Mouse (Mus musculus) liver, embryonic 12.5 days (tissue): Measurements from ENCODE around the gene Cyb5d1. TPM values are rescaled to one million over a fixed set of nuclear protein-coding genes. Genes with fewer than 3 reads are reported as not detected.
"Not testable (repeated sequence)": the region's sequence is repeated elsewhere in the genome, so short reads cannot be mapped to it uniquely, and the experiment has no call there.

ENCODE experiments used
- ATAC-seq: fragments of 200-750 bp; cut with Nextera tagmentation; 2 replicates; pipeline ENCODE4 v1.8.0; 2017; ENCODE audit warnings: moderate number of reproducible peaks, mild to moderate bottlenecking, moderate library complexity
- H3K27ac ChIP-seq: fragments of 300-500 bp; sonication (generic); 2 replicates; pipeline ENCODE4 v1.5.1; 2016; ENCODE audit warnings: mild to moderate bottlenecking
- H3K27me3 ChIP-seq: fragments of 300-500 bp; sonication (generic); replicated peaks from 2 replicates; pipeline ENCODE4 v1.6.1; 2016; ENCODE audit warnings: mild to moderate bottlenecking, moderate library complexity
- H3K36me3 ChIP-seq: fragments of 300-500 bp; sonication (generic); 2 replicates; pipeline ENCODE4 v1.6.1; 2016; ENCODE audit warnings: mild to moderate bottlenecking, moderate library complexity
- H3K4me1 ChIP-seq: fragments of 300-500 bp; sonication (generic); 2 replicates; pipeline ENCODE4 v1.6.1; 2016
- H3K4me2 ChIP-seq: fragments of 300-500 bp; sonication (generic); 2 replicates; pipeline ENCODE4 v1.6.1; 2016; ENCODE audit warnings: mild to moderate bottlenecking, moderate library complexity
- H3K4me3 ChIP-seq: fragments of 300-500 bp; sonication (generic); 2 replicates; pipeline ENCODE4 v1.5.1; 2016; ENCODE audit warnings: mild to moderate bottlenecking, moderate library complexity
- H3K9ac ChIP-seq: fragments of 300-500 bp; sonication (generic); 2 replicates; pipeline ENCODE4 v1.6.1; 2016; ENCODE audit warnings: mild to moderate bottlenecking, moderate library complexity
- H3K9me3 ChIP-seq: fragments of 300-500 bp; sonication (generic); replicated peaks from 2 replicates; pipeline ENCODE4 v1.6.1; 2016; ENCODE audit warnings: mild to moderate bottlenecking, moderate library complexity
- WGBS: fragments of 180-500 bp; shearing (Covaris S2); methylation state at CpG from one replicate; pipeline ENCODE4 v1.1.7; 2016; ENCODE audit not compliant: insufficient replicate concordance; 5-methylcytosine and 5-hydroxymethylcytosine counted together
- polyA plus RNA-seq: library from polyadenylated mRNA; unstranded; fragments of >200 nt; fragmentation: Nextera tagmentation; extraction: Ambion mirVana; gene quantifications from 2 replicates; pipeline ENCODE4 v1.2.1, GENCODE M21; 2016

Cyb5d1 gene
- polyA plus RNA-seq: 15.1 and 15.7 TPM in 2 replicates

- peak within 1 kb of the TSS; percentile 91 for H3K9ac ChIP-seq
Observed at GRCm38 (mm10) chr11:69395235-69395633, at the start of gene Cyb5d1, which contains the start of gene Naa38. Gene Cyb5d1, minus strand, starts transcription at chr11:69395631. Gene Naa38, plus strand, starts transcription at chr11:69395487.

GRCm38 (mm10) chr11:69443328-69443727, 47.9 kb upstream of the Cyb5d1 start:
- Histone ChIP-seq H3K9ac (no peak overlapping the region), H3K4me3 (no peak overlapping the region), H3K4me1 (no peaks in the 10 kb centered on the region), H3K36me3 (no peaks in the 10 kb centered on the region), H3K9me3 (no peaks in the 10 kb centered on the region), H3K4me2 (no peak overlapping the region), H3K27me3 (peaks cover 5% of the 10 kb centered on the region), H3K27ac (no peak overlapping the region)
- ATAC-seq: no peak
- 37% methylated on average over 5 of the region's 5 CpGs for WGBS

More at GRCm38 (mm10) chr11:69395235-69395633, at the start of gene Cyb5d1, which contains the start of gene Naa38:
- peak within 1 kb of the TSS; percentile 79 for H3K4me3 ChIP-seq
- ATAC-seq: peak; percentile 76
- H3K27me3 ChIP-seq, H3K9me3 ChIP-seq: not testable (repeated sequence)
- peak within 1 kb of the TSS; percentile 94 for H3K4me2 ChIP-seq
- peaks cover 44% of the 10 kb centered on the region for H3K4me1 ChIP-seq
- H3K36me3 ChIP-seq: peaks cover 19% of the 10 kb centered on the region
- WGBS: under 1% methylated on average over 21 of the region's 24 CpGs
- peak within 1 kb of the TSS; percentile 95 for H3K27ac ChIP-seq

- Histone ChIP-seq H3K36me3 (no peaks in the 10 kb centered on the region), H3K4me2 (no peak overlapping the region), H3K27me3 (peaks cover 45% of the 10 kb centered on the region), H3K27ac (no peak overlapping the region), H3K4me1 (no peaks in the 10 kb centered on the region), H3K9ac (no peak overlapping the region), H3K9me3 (no peaks in the 10 kb centered on the region), H3K4me3 (no peak overlapping the region)
- WGBS: 32% methylated on average over 3 of the region's 3 CpGs
- ATAC-seq: no peak
Observed at GRCm38 (mm10) chr11:69437291-69437690, 41.9 kb upstream of the Cyb5d1 start.

GRCm38 (mm10) chr11:69433189-69433588, 37.8 kb upstream of the Cyb5d1 start:
- WGBS: 55% methylated on average over 6 of the region's 6 CpGs
- no peak overlapping the region for H3K4me3 ChIP-seq
- no peak for ATAC-seq
- no peak overlapping the region for H3K4me2 ChIP-seq
- H3K9ac ChIP-seq: no peak overlapping the region
- H3K27me3 ChIP-seq: peaks cover 51% of the 10 kb centered on the region
- H3K27ac ChIP-seq: no peak overlapping the region
- H3K4me1 ChIP-seq: peaks cover 12% of the 10 kb centered on the region
- H3K36me3 ChIP-seq: no peaks in the 10 kb centered on the region
- H3K9me3 ChIP-seq: no peaks in the 10 kb centered on the region

- no peak overlapping the region for H3K27ac ChIP-seq
- 61% methylated on average over 11 of the region's 11 CpGs for WGBS
- H3K9me3 ChIP-seq: no peaks in the 10 kb centered on the region
Observed at GRCm38 (mm10) chr11:69432640-69432982, 37.2 kb upstream of the Cyb5d1 start.

GRCm38 (mm10) chr11:69431829-69432639, 36.6 kb upstream of the Cyb5d1 start:
- Histone ChIP-seq H3K4me2 (no peak overlapping the region), H3K4me1 (peaks cover 12% of the 10 kb centered on the region), H3K27me3 (peaks cover 41% of the 10 kb centered on the region), H3K9ac (no peak overlapping the region), H3K4me3 (no peak overlapping the region), H3K36me3 (no peaks in the 10 kb centered on the region), H3K27ac (no peak overlapping the region), H3K9me3 (no peaks in the 10 kb centered on the region)
- 32% methylated on average over 11 of the region's 11 CpGs for WGBS
- peak; percentile 55; the same call in 1 of the 2 replicates for ATAC-seq

More at GRCm38 (mm10) chr11:69432640-69432982, 37.2 kb upstream of the Cyb5d1 start:
- peaks cover 46% of the 10 kb centered on the region for H3K27me3 ChIP-seq
- no peak overlapping the region for H3K9ac ChIP-seq
- no peaks in the 10 kb centered on the region for H3K36me3 ChIP-seq
- no peak for ATAC-seq
- no peak overlapping the region for H3K4me2 ChIP-seq
- H3K4me3 ChIP-seq: no peak overlapping the region
- peaks cover 12% of the 10 kb centered on the region for H3K4me1 ChIP-seq

- Histone ChIP-seq H3K36me3 (no peaks in the 10 kb centered on the region), H3K9ac (no peak overlapping the region), H3K4me2 (no peak overlapping the region), H3K4me1 (peaks cover 24% of the 10 kb centered on the region), H3K27me3 (peaks cover 34% of the 10 kb centered on the region), H3K27ac (no peak overlapping the region), H3K9me3 (no peaks in the 10 kb centered on the region), H3K4me3 (no peak overlapping the region)
- 76% methylated on average over 15 of the region's 15 CpGs for WGBS
- ATAC-seq: no peak
Observed at GRCm38 (mm10) chr11:69430631-69431030, 35.2 kb upstream of the Cyb5d1 start.

- Histone ChIP-seq H3K9me3 (no peaks in the 10 kb centered on the region), H3K9ac (no peak overlapping the region), H3K27ac (no peak overlapping the region), H3K27me3 (peaks cover 23% of the 10 kb centered on the region), H3K4me2 (no peak overlapping the region), H3K4me1 (peaks cover 32% of the 10 kb centered on the region), H3K4me3 (no peak overlapping the region), H3K36me3 (no peaks in the 10 kb centered on the region)
- 24% methylated on average over 2 of the region's 2 CpGs for WGBS
- no peak for ATAC-seq
Observed at GRCm38 (mm10) chr11:69429313-69429712, 33.9 kb upstream of the Cyb5d1 start.

- no peaks in the 10 kb centered on the region for H3K9me3 ChIP-seq
- H3K27ac ChIP-seq: no peak overlapping the region
- H3K9ac ChIP-seq: no peak overlapping the region
- WGBS: 21% methylated on average over 4 of the region's 4 CpGs
- no peak overlapping the region for H3K4me3 ChIP-seq
- peaks cover 20% of the 10 kb centered on the region for H3K27me3 ChIP-seq
- H3K36me3 ChIP-seq: no peaks in the 10 kb centered on the region
- H3K4me2 ChIP-seq: no peak overlapping the region
- no peak for ATAC-seq
- peaks cover 37% of the 10 kb centered on the region for H3K4me1 ChIP-seq
Observed at GRCm38 (mm10) chr11:69428751-69429150, 33.3 kb upstream of the Cyb5d1 start.

GRCm38 (mm10) chr11:69426246-69426645, 30.8 kb upstream of the Cyb5d1 start:
- 32% methylated on average over 2 of the region's 2 CpGs for WGBS
- H3K9ac ChIP-seq: no peak overlapping the region
- H3K4me1 ChIP-seq: peaks cover 49% of the 10 kb centered on the region

GRCm38 (mm10) chr11:69423885-69424284, 28.5 kb upstream of the Cyb5d1 start:
- no peak for ATAC-seq
- H3K27me3 ChIP-seq: peaks cover 33% of the 10 kb centered on the region
- WGBS: 25% methylated on average over 6 of the region's 6 CpGs
- H3K4me2 ChIP-seq: no peak overlapping the region
- H3K9me3 ChIP-seq: no peaks in the 10 kb centered on the region
- no peaks in the 10 kb centered on the region for H3K36me3 ChIP-seq
- H3K9ac ChIP-seq: no peak overlapping the region; the same call in 1 of the 2 replicates
- no peak overlapping the region for H3K27ac ChIP-seq
- no peak overlapping the region for H3K4me3 ChIP-seq
- H3K4me1 ChIP-seq: peaks cover 66% of the 10 kb centered on the region

More at GRCm38 (mm10) chr11:69426246-69426645, 30.8 kb upstream of the Cyb5d1 start:
- no peaks in the 10 kb centered on the region for H3K36me3 ChIP-seq
- no peak overlapping the region for H3K4me3 ChIP-seq
- ATAC-seq: peak; percentile 57; the same call in 1 of the 2 replicates
- no peak overlapping the region for H3K4me2 ChIP-seq
- no peaks in the 10 kb centered on the region for H3K9me3 ChIP-seq
- peaks cover 31% of the 10 kb centered on the region for H3K27me3 ChIP-seq
- H3K27ac ChIP-seq: 0 out of 2 replicates have a peak overlapping the region, but pooled peaks have one; percentile 42

GRCm38 (mm10) chr11:69422842-69423241, 27.4 kb upstream of the Cyb5d1 start:
- no peak for ATAC-seq
- no peaks in the 10 kb centered on the region for H3K36me3 ChIP-seq
- no peak overlapping the region for H3K27ac ChIP-seq
- H3K9me3 ChIP-seq: no peaks in the 10 kb centered on the region
- H3K27me3 ChIP-seq: peaks cover 33% of the 10 kb centered on the region
- 75% methylated on average over 10 of the region's 10 CpGs for WGBS
- no peak overlapping the region for H3K9ac ChIP-seq
- H3K4me3 ChIP-seq: no peak overlapping the region
- H3K4me1 ChIP-seq: peaks cover 71% of the 10 kb centered on the region
- H3K4me2 ChIP-seq: no peak overlapping the region
